Mouse (Mus musculus) small intestine, adult 2 months (tissue): Measurements from ENCODE around the gene Pank1.

ENCODE experiments used
- CTCF ChIP-seq: fragments of 200-500 bp; IDR thresholded peaks from 2 replicates; pipeline ENCODE4 v1.5.1; 2012; ENCODE audit warnings: low read depth, mild to moderate bottlenecking, control low read depth, inconsistent platforms, low read length, moderate library complexity, mixed read lengths; ENCODE audit not compliant: insufficient replicate concordance, insufficient read length; ENCODE audit errors: extremely low read depth
- POLR2A ChIP-seq: fragments of 200-500 bp; IDR thresholded peaks from 2 replicates; pipeline ENCODE4 v1.6.1; 2012; ENCODE audit warnings: low read depth, mild to moderate bottlenecking, control low read depth, inconsistent platforms, low read length, moderate library complexity

DNA sequence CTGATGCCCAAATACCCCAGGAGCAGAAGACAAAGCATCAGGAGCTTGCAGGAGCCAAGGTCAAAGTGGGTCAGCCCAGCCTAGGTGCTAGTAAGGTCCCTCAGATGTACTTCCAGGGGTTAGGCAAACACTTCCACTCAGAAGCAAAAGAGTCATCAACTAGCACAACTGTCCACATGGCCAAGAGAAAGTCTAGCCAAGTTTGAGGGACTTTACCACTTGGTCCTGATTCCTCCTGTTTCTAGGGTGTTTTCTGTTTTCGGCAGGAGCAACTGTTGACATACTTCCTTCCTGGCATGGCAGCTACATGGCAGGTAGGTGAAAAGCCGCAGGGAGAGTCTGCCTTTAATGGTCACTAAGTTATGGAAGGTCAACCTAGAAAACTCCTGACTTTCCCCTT lies 74.7 kb downstream of the Pank1 start:
- no peak for TF ChIP-seq POLR2A
- TF ChIP-seq CTCF = no peak
